Mouse (Mus musculus) midbrain, embryonic 11.5 days (tissue): Measurements from ENCODE around the gene Apeh. TPM values are rescaled to one million over a fixed set of nuclear protein-coding genes. Genes with fewer than 3 reads are reported as not detected.

Experiments
- ATAC-seq: fragments of 200-750 bp; cut with Nextera tagmentation; 2 replicates; pipeline ENCODE4 v1.8.0; 2017; ENCODE audit warnings: moderate TSS enrichment, moderate library complexity; ENCODE audit not compliant: low FRiP score
- DNase-seq: peaks from one replicate; pipeline ENCODE4 v3.0.0; 2015; ENCODE audit warnings: low spot score; ENCODE audit errors: missing footprints
- H3K27ac ChIP-seq: fragments of 300-500 bp; sonication (generic); 2 replicates; pipeline ENCODE4 v1.5.1; 2014; ENCODE audit warnings: low read depth, low read length
- H3K27me3 ChIP-seq: fragments of 300-500 bp; sonication (generic); 2 replicates; pipeline ENCODE4 v1.6.1; 2014; ENCODE audit warnings: mild to moderate bottlenecking, low read length, moderate library complexity, mixed read lengths; ENCODE audit not compliant: control insufficient read depth, insufficient read depth
- H3K36me3 ChIP-seq: fragments of 300-500 bp; sonication (generic); 2 replicates; pipeline ENCODE4 v1.6.1; 2014; ENCODE audit warnings: mild to moderate bottlenecking, low read length, moderate library complexity, mixed read lengths; ENCODE audit not compliant: control insufficient read depth, insufficient read depth
- H3K4me1 ChIP-seq: fragments of 300-500 bp; sonication (generic); 2 replicates; pipeline ENCODE4 v1.6.1; 2014; ENCODE audit warnings: low read length; ENCODE audit not compliant: control insufficient read depth, insufficient read depth
- H3K4me2 ChIP-seq: fragments of 300-500 bp; sonication (generic); 2 replicates; pipeline ENCODE4 v1.6.1; 2014; ENCODE audit warnings: mild to moderate bottlenecking, moderate library complexity
- H3K4me3 ChIP-seq: fragments of 300-500 bp; sonication (generic); 2 replicates; pipeline ENCODE4 v1.5.1; 2014; ENCODE audit warnings: low read depth, low read length
- H3K9ac ChIP-seq: fragments of 300-500 bp; sonication (generic); 2 replicates; pipeline ENCODE4 v1.6.1; 2014; ENCODE audit warnings: low read length
- H3K9me3 ChIP-seq: fragments of 300-500 bp; sonication (generic); 2 replicates; pipeline ENCODE4 v1.6.1; 2016; ENCODE audit warnings: low read length; ENCODE audit not compliant: control insufficient read depth
- WGBS: fragments of 180-500 bp; shearing (Covaris S2); extraction: QIAGEN DNeasy Blood & Tissue Kit; methylation state at CpG from one replicate; pipeline ENCODE4 v1.1.7; 2014; 5-methylcytosine and 5-hydroxymethylcytosine counted together
- polyA plus RNA-seq: library from polyadenylated mRNA; unstranded; fragments of >200 nt; fragmentation: Nextera tagmentation; extraction: Ambion mirVana; gene quantifications from 2 replicates; pipeline ENCODE4 v1.2.1, GENCODE M21; 2014

Gene Apeh
- polyA plus RNA-seq, 1 experiment from 2014 or later = 67.3 TPM

- Histone ChIP-seq H3K27me3 (no peaks in the 10 kb centered on the region), H3K36me3 (peaks cover 16% of the 10 kb centered on the region), H3K4me1 (peaks cover 11% of the 10 kb centered on the region), H3K4me2 (peak overlapping the region; percentile 89), H3K4me3 (no peak overlapping the region), H3K9me3 (no peaks in the 10 kb centered on the region), H3K27ac (no peak overlapping the region), H3K9ac (peak overlapping the region; percentile 56; the same call in 1 of the 2 replicates)
- WGBS = 11% methylated on average over 3 of the region's 3 CpGs
- DNase-seq (peak; percentile 93), ATAC-seq (no peak)
These were observed 1.1 kb upstream of the Apeh start for GRCm38 (mm10) chr9:108095518-108095917.

- under 1% methylated on average over 16 of the region's 16 CpGs for WGBS
- Histone ChIP-seq H3K27me3 (no peaks in the 10 kb centered on the region), H3K4me1 (peaks cover 11% of the 10 kb centered on the region), H3K4me3 (peak overlapping the region; percentile 83), H3K9ac (peak overlapping the region; percentile 56), H3K9me3 (no peaks in the 10 kb centered on the region), H3K27ac (peak overlapping the region; percentile 36; the same call in 1 of the 2 replicates), H3K4me2 (peak overlapping the region; percentile 89), H3K36me3 (peaks cover 16% of the 10 kb centered on the region)
- DNase-seq (peak; percentile 95), ATAC-seq (peak; percentile 12)
These were observed 599 bp upstream of the Apeh start for GRCm38 (mm10) chr9:108094998-108095411.

- WGBS = 78% methylated on average over 10 of the region's 10 CpGs
These were observed 820 bp downstream of the Apeh start for GRCm38 (mm10) chr9:108093586-108093985.

GRCm38 (mm10) chr9:108090611-108091120 lies 3.7 kb downstream of the Apeh start:
- peaks cover 41% of the 10 kb centered on the region for H3K36me3 ChIP-seq
- no peak overlapping the region for H3K9ac ChIP-seq
- no peaks in the 10 kb centered on the region for H3K27me3 ChIP-seq
- peaks cover 11% of the 10 kb centered on the region for H3K4me1 ChIP-seq
- 95% methylated on average over 7 of the region's 7 CpGs for WGBS
- no peak overlapping the region for H3K27ac ChIP-seq
- H3K4me2 ChIP-seq = no peak overlapping the region
- H3K4me3 ChIP-seq = no peak overlapping the region
- no peak for ATAC-seq
- H3K9me3 ChIP-seq = no peaks in the 10 kb centered on the region
- DNase-seq = no peak

More at GRCm38 (mm10) chr9:108093586-108093985, 820 bp downstream of the Apeh start:
- Histone ChIP-seq H3K27ac (no peak overlapping the region), H3K36me3 (peaks cover 21% of the 10 kb centered on the region), H3K4me1 (peaks cover 11% of the 10 kb centered on the region), H3K9me3 (no peaks in the 10 kb centered on the region), H3K9ac (peak overlapping the region; percentile 78), H3K4me3 (peak overlapping the region; percentile 83), H3K4me2 (peak overlapping the region; percentile 89), H3K27me3 (no peaks in the 10 kb centered on the region)
- DNase-seq (peak; percentile 68), ATAC-seq (no peak)

GRCm38 (mm10) chr9:108085261-108085660 lies 9.1 kb downstream of the Apeh start:
- Histone ChIP-seq H3K27ac (no peak overlapping the region), H3K36me3 (peaks cover 32% of the 10 kb centered on the region), H3K9me3 (no peaks in the 10 kb centered on the region), H3K27me3 (peaks cover 24% of the 10 kb centered on the region), H3K4me3 (no peak overlapping the region), H3K4me1 (no peaks in the 10 kb centered on the region), H3K4me2 (no peak overlapping the region), H3K9ac (no peak overlapping the region)
- WGBS = 97% methylated on average over 4 of the region's 4 CpGs
- DNase-seq = no peak
- ATAC-seq = no peak

- peaks cover 24% of the 10 kb centered on the region for H3K27me3 ChIP-seq
- no peak overlapping the region for H3K9ac ChIP-seq
- no peak overlapping the region for H3K4me2 ChIP-seq
- DNase-seq = no peak
- 84% methylated on average over 6 of the region's 6 CpGs for WGBS
- H3K4me3 ChIP-seq = no peak overlapping the region
- no peaks in the 10 kb centered on the region for H3K9me3 ChIP-seq
- ATAC-seq = no peak
- H3K36me3 ChIP-seq = peaks cover 27% of the 10 kb centered on the region
- H3K27ac ChIP-seq = no peak overlapping the region
- peaks cover 5% of the 10 kb centered on the region; the same call in 1 of the 2 replicates for H3K4me1 ChIP-seq
These were observed 10.8 kb downstream of the Apeh start for GRCm38 (mm10) chr9:108083561-108083960.

- H3K9me3 ChIP-seq = no peaks in the 10 kb centered on the region
- H3K4me1 ChIP-seq = peaks cover 11% of the 10 kb centered on the region; the same call in 1 of the 2 replicates
- H3K4me3 ChIP-seq = no peak within 1 kb of the TSS
- peaks cover 26% of the 10 kb centered on the region for H3K36me3 ChIP-seq
- ATAC-seq (no peak), DNase-seq (no peak)
- H3K27ac ChIP-seq = no peak within 1 kb of the TSS
- no peak within 1 kb of the TSS for H3K4me2 ChIP-seq
- WGBS = 40% methylated on average over 12 of the region's 12 CpGs
- H3K27me3 ChIP-seq = peaks cover 24% of the 10 kb centered on the region
- no peak within 1 kb of the TSS for H3K9ac ChIP-seq
These were observed 11.4 kb downstream of the Apeh start, which contains the start of gene Rnf123 for GRCm38 (mm10) chr9:108082988-108083431. Gene Rnf123 (minus strand): TSS chr9:108083346.

- Histone ChIP-seq H3K27ac (no peak overlapping the region), H3K9ac (no peak overlapping the region), H3K4me2 (no peak overlapping the region)
These were observed 11.9 kb downstream of the Apeh start for GRCm38 (mm10) chr9:108082549-108082948.

GRCm38 (mm10) chr9:108080168-108080567 lies 14.2 kb downstream of the Apeh start, which contains the start of gene Mst1:
Gene Mst1 (plus strand): TSS chr9:108080436.
- peaks cover 24% of the 10 kb centered on the region for H3K27me3 ChIP-seq
- WGBS = 77% methylated on average over 5 of the region's 5 CpGs
- peak within 1 kb of the TSS; percentile 88 for H3K4me2 ChIP-seq
- H3K36me3 ChIP-seq = peaks cover 3% of the 10 kb centered on the region; the same call in 1 of the 2 replicates
- DNase-seq (no peak), ATAC-seq (no peak)
- H3K4me3 ChIP-seq = peak within 1 kb of the TSS; percentile 71
- peaks cover 11% of the 10 kb centered on the region; the same call in 1 of the 2 replicates for H3K4me1 ChIP-seq
- no peaks in the 10 kb centered on the region for H3K9me3 ChIP-seq
- H3K9ac ChIP-seq = peak within 1 kb of the TSS; percentile 90
- H3K27ac ChIP-seq = no peak within 1 kb of the TSS

More at GRCm38 (mm10) chr9:108082549-108082948, 11.9 kb downstream of the Apeh start:
- H3K27me3 ChIP-seq = peaks cover 24% of the 10 kb centered on the region
- H3K4me3 ChIP-seq = no peak overlapping the region
- H3K36me3 ChIP-seq = peaks cover 23% of the 10 kb centered on the region
- ATAC-seq = no peak
- DNase-seq = no peak
- no peaks in the 10 kb centered on the region for H3K9me3 ChIP-seq
- peaks cover 11% of the 10 kb centered on the region; the same call in 1 of the 2 replicates for H3K4me1 ChIP-seq
- WGBS = 9% methylated on average over 19 of the region's 19 CpGs
